Mouse (Mus musculus) embryonic stem cell, embryonic (primary cell): Measurements from ENCODE around the gene Tmem88.

Experiments
- CTCF ChIA-PET, 4 experiments: fragments of 300-600 bp in 2 of 4; fragments of 350-600 bp in 2 of 4; sonication (Branson Sonifier 250); formaldehyde crosslinking; loops; one replicate each; lab custom pipeline; 2022; ENCODE audit warnings: inconsistent platforms in 2 of 4; lab: Charles Lee
- POLR2A ChIA-PET, 4 experiments: fragments of 300-600 bp in 2 of 4; fragments of 350-600 bp in 2 of 4; sonication (Branson Sonifier 250); formaldehyde crosslinking; loops; one replicate each; lab custom pipeline; 2022; ENCODE audit warnings: antibody characterized with exemption in 4 of 4, inconsistent platforms in 1 of 4; lab: Charles Lee

Gene Tmem88

DNA sequence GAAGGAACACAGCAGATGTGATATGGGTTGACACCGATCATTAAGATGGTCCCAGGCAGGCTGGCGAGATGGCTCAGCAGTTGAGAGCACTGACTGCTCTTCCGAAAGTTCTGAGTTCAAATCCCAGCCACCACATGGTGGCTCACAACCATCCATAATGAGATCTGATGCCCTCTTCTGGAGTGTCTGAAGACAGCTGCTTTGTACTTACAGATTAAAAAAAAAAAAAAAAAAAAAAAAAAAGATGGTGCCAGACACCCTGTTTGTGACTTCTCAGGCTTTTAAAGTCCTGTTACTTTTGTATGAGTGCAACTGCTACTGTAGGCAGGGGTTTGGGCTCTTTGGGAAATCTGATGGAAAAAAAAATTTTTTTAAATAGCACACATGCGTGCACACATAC is 9.4 kb downstream of the Tmem88 start:
- CTCF ChIA-PET: interaction anchor here (0.6 to 1.6 kb wide), 7 partner anchors 15 to 665 kb away, joined by 3 to 9 read pairs (median 4); partner anchors contain the start of gene Asgr1 (in 1 of the 4)

DNA sequence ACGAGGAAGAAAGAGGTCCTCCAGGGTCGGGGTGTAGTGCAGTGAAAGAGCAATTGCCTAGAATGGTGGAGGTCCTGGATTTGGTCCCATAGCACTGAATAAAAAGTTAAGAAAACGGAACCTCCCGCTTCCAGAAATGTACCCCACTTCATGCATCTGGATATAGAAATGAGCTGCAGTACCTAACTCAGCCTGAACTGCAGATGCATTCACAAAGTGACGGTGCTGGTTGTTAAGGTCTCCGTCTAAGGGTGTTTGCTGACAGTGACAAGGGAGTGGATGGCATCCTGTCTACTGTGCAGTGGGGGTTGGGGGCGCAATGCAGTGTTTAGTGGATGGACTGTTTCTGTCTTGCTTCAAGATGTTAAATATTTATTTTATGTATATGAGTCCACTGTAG is 11.3 kb downstream of the Tmem88 start:
- ChIA-PET POLR2A (interaction anchor here in 1 of 4 experiments (1.3 to 1.4 kb wide), 3 partner anchors 9 to 40 kb away, joined by 3 to 5 read pairs (median 4); partner anchors contain the start of genes Cyb5d1 and Naa38), CTCF (interaction anchor here in 2 of 4 experiments (0.8 to 1.1 kb wide), 2 partner anchors 15 to 135 kb away, joined by 3 to 4 read pairs; no protein-coding TSS in a partner anchor)

More for the DNA sequence above, 9.4 kb downstream of the Tmem88 start:
- POLR2A ChIA-PET: no interaction called here

DNA sequence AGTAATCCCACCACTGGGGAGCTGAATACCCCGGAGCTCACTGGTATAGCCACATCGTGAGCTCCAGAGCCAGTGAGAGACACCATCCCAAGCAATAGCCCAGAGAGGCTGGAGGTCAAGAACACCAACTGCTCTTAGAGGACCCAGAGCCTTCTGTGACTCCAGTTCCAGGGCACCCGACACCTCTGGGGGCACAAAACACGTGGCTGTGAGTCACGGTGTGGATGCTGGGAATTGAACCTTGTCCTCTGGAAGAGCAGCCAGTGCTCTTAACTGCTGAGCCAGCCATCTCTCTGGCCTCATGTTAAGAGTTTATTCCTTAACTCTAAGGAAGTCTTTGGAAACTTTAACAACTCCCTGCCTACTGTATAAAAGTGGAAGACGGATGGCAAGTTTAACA is 13.1 kb downstream of the Tmem88 start:
- POLR2A ChIA-PET: interaction anchor here in 2 of 4 experiments (0.8 to 1.6 kb wide), 3 partner anchors 8 to 150 kb away, joined by 3 read pairs; partner anchors contain the start of gene Cyb5d1 (in 1 of the 2)
- CTCF ChIA-PET: no interaction called here

DNA sequence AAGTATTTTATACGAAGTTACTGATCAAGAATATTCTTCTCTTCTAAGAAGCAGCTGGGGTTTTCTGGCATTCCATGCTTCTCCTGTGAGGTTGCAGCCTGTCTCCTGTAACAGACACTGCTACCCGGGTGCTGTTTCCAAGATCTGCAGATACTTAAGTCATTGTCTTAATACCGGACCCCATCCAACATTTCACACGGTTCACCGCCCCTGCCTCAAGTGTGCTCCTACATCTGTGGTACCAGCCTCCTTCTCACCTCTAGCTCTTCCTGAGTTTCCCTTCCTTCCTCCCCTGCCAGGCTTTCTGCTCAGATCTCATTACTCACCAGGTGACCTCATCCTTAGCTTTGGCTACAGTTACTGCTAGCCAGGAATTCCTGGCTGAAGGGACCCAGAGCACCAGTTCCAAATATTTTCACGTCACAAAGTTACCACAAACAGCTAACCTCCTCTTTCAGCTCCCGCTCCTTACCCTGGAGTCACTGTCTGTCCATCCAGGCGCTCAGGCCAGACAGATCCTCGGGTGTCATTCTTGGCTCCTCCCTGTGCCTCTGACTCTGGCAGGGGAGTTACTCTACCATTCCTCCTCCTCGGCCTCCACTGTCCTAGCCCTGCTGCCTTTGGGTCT is 15.4 kb downstream of the Tmem88 start:
- ChIA-PET CTCF (interaction anchor here in 2 of 4 experiments (0.6 to 2.3 kb wide), 3 partner anchors 34 to 131 kb away, joined by 3 to 7 read pairs (median 6); no protein-coding TSS in a partner anchor), POLR2A (interaction anchor here in 3 of 4 experiments (0.5 to 1.9 kb wide), 7 partner anchors 13 to 259 kb away, joined by 3 to 8 read pairs (median 3); partner anchors contain the start of genes Cntrob (in 1 of the 3), Cyb5d1 (in 1 of the 3), Efnb3 (in 1 of the 3) and Trappc1 (in 1 of the 3))

DNA sequence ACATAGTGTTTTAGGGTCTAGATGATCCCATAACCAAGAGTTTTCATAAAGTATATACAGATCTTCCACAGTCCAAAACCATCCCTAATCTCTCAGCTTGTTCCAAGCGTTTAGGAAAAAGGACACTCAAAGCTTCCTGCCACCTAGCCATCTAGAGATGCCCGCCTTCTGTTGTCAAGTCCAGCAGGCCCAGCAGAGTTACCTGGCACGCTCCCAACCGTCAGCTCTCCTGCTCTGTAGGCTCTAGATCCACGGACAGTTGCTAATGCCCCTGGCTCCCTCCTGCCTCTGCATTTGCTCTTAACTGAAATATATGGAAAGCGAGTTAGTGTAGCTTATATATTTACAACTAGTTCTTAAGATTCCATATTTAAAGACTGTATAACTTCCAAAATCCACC is 16.7 kb downstream of the Tmem88 start:
- POLR2A ChIA-PET: interaction anchor here in 2 of 4 experiments (0.7 to 1.9 kb wide), 11 partner anchors 9 to 146 kb away, joined by 3 to 8 read pairs (median 4); partner anchors contain the start of genes Cyb5d1 (in 2 of the 2), Cntrob (in 1 of the 2), Naa38 (in 1 of the 2) and Trappc1 (in 1 of the 2)
- CTCF ChIA-PET: interaction anchor here in 1 of 4 experiments (0.7 to 2.3 kb wide), 2 partner anchors 110 to 112 kb away, joined by 3 to 6 read pairs; no protein-coding TSS in a partner anchor

DNA sequence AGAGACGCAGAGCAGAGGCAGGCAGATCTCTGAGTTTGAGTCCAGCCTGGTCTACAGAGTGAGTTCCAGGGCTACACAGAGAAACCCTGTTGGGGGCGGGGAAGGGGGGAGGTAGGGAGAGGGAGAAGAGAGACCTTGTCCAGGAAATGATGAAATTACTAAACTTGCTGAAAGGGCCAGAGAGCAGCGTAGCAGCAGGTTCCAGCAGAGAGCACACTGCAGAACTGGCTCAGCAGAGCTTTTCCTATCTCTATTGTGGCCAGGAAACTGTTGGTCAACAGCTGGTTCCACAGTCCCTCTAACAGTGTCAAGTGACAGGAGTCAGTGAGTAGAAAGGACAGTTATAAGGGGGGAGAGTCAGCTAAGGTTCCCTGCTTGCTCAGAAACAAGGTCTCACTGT is 18.4 kb downstream of the Tmem88 start:
- CTCF ChIA-PET: interaction anchor here in 2 of 4 experiments (0.5 to 0.8 kb wide), 4 partner anchors 17 to 130 kb away, joined by 3 read pairs; no protein-coding TSS in a partner anchor
- POLR2A ChIA-PET: interaction anchor here in 2 of 4 experiments (0.7 to 1.4 kb wide), 4 partner anchors 30 to 201 kb away, joined by 3 to 7 read pairs (median 4); partner anchors contain the start of gene Kcnab3 (in 1 of the 2)

DNA sequence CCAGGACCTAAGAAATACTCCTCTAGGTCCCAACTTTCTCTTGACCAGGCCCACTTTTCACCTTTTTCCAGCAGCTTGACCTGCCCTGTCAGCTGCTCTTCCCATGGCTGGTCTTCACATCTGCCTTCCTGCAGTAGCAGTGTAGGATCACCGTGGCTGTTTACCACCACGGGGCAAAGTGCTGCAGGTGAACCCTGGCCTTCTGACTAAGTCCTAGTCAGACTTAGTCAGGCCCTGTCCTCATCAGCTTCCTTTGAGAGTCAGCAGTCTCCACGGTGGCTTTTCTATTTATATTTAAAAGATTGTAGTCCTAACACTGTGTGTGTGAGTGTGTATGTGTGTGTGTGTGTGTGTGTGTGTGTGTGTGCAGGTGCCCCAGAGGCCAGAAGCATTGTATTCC is 20.3 kb downstream of the Tmem88 start:
- ChIA-PET CTCF (interaction anchor here in 3 of 4 experiments (0.6 to 1.2 kb wide), 5 partner anchors 97 to 348 kb away, joined by 3 read pairs; no protein-coding TSS in a partner anchor), POLR2A (interaction anchor here in 1 of 4 experiments (0.6 to 0.8 kb wide), 2 partner anchors 52 to 206 kb away, joined by 3 read pairs; partner anchors contain the start of gene Kcnab3)

DNA sequence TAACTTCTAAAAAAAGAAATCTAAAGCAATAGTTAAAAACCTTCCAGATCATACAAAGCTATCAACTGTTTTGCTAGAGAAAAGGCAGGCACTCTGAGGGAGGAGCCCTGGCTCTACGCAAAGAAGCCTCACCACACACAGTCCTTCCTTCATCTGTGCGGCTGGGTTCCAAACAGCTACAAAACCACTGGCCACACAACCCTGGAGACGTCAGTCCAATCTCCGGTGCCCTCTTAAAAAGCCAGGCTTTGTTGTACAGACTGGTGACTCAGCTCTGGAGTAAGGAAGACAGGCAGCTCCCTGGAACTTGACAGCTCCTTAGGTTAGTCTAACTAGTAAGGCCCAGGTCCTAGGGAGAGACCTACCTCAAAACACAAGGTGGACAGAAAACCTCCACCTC is 22.4 kb downstream of the Tmem88 start:
- POLR2A ChIA-PET: interaction anchor here in 3 of 4 experiments (0.5 to 1.4 kb wide), 4 partner anchors 9 to 220 kb away, joined by 3 to 6 read pairs (median 4); partner anchors contain the start of gene Kcnab3 (in 1 of the 3)
- CTCF ChIA-PET: interaction anchor here in 2 of 4 experiments (0.7 to 1.0 kb wide), 2 partner anchors 13 to 138 kb away, joined by 3 to 6 read pairs; no protein-coding TSS in a partner anchor

DNA sequence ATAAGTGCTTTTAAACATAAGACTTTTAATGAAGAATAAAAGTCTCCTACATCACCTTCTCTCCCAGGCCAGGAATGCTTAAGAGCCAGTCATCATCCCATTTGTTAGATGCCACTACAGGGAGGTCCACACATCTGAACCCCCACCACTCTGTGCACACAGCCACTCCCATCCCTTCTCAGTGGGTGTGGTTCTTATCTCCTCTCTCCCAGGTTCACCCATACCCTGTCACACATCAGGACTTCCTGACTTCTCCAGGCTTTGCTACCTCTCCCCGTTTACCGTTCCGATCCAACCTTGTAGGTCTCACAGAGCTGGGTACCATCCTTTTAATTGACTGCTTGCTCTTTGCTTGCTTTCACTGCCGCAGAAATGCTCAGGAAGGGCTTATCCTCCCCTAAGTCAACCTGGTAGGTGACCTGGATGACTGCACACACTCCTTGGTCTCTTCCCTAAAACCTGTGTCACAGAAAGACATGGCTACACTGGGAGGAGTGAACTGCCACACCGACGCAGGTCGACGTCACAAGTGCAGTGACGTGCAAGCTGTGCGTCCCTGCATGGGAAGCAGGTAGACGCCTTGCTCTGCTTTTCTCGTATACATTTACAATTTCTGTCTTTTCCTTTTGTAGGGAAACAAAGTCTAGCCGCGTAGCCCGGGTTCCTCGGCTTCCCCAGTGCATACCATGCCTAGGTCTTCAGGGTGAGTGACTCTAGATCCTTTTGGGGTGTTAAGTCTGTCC is 24.6 kb downstream of the Tmem88 start:
- CTCF ChIA-PET: interaction anchor here in 3 of 4 experiments (0.5 to 2.2 kb wide), 10 partner anchors 10 to 140 kb away, joined by 3 to 8 read pairs (median 5); partner anchors contain the start of genes Cyb5d1 (in 1 of the 3) and Naa38 (in 1 of the 3)
- POLR2A ChIA-PET: interaction anchor here in 3 of 4 experiments (0.8 to 1.8 kb wide), 11 partner anchors 10 to 116 kb away, joined by 3 to 6 read pairs (median 3); partner anchors contain the start of genes Cntrob (in 2 of the 3), Trappc1 (in 2 of the 3), Cyb5d1 (in 1 of the 3) and Naa38 (in 1 of the 3)

DNA sequence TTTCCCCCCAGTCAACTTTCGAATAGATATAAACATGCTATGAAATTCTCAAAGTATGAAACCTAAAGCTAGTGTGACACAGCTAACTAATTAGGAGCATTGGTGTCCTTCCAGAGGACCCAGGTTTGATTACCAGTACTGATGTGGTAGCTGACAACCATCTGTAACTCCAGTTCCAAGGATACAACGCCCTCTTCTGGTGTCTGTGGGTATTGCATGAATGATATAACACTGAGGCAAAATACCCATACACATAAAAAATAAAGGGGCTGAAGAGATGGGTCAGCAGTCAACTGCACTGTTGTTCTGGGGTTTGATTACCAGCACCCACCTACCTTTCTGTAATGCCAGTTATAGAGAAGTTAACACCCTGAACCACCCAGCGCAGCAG is 25.3 kb downstream of the Tmem88 start:
- ChIA-PET CTCF (interaction anchor here in 3 of 4 experiments (0.5 to 2.2 kb wide), 12 partner anchors 9 to 668 kb away, joined by 3 to 8 read pairs (median 4); partner anchors contain the start of genes Cyb5d1 (in 1 of the 3) and Naa38 (in 1 of the 3)), POLR2A (interaction anchor here in 2 of 4 experiments (0.7 to 1.8 kb wide), 12 partner anchors 8 to 116 kb away, joined by 3 to 6 read pairs (median 3); partner anchors contain the start of genes Cntrob (in 2 of the 2), Trappc1 (in 2 of the 2), Cyb5d1 (in 1 of the 2) and Kcnab3 (in 1 of the 2))

DNA sequence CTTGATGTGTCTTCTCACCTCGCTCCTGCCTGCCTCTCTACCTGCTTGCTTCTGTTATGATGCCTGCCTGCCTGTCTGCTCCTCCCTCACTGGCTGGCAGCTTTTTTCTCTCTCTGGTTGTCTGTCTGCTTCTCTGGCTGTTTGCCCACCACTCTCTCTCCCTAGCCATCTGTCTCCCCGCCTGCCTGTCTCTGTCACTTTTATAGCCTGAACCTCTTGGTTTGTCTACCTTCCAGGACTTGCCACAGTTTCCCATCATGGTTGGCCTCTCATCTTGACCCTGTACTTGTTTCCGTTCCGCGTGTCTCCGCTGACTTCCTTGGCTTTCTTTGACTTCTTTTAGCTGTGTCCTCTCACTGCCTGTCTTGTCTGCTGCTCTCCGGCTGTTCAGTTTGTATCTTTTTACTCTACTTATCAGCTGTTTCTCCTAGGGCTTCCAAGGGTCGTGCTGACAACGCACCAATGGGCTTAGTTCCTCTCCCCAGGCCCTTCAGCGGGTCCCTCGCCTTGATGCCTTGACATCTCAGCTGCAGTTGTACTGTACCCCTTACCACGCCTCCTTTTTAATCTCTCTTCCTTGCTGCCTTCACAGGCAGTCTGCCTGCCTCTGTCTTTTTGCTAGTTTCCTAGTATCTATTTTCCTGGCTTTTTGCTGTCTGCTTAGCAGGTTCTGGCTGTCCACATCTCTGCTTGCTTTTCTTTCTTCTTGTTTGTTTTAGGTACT is 25.8 kb downstream of the Tmem88 start:
- CTCF ChIA-PET: interaction anchor here in 3 of 4 experiments (0.5 to 2.2 kb wide), 14 partner anchors 8 to 667 kb away, joined by 3 to 8 read pairs (median 4); no protein-coding TSS in a partner anchor
- POLR2A ChIA-PET: interaction anchor here in 2 of 4 experiments (0.7 to 1.8 kb wide), 13 partner anchors 9 to 115 kb away, joined by 3 to 6 read pairs (median 3); partner anchors contain the start of genes Cntrob (in 2 of the 2), Trappc1 (in 2 of the 2), Cyb5d1 (in 1 of the 2) and Kcnab3 (in 1 of the 2)

DNA sequence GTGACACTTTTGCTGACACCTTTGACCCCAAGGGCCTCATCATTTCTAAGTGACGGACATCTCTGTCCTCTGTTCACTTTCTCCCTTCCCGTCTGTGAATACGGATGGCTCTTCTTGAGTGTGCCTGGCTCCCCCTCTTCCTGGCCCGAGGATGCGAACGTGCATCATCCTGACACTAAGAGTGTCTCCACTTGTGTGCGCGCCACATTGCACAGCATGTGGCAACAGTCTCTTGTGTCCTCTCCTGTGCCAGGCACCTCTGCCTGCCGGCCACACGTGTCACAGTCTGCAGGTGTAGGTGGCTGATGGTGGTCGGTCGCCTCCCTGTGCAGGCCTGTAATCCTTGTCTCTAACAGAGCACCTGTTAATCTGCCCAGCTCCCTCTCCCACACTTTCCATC is 26.4 kb downstream of the Tmem88 start:
- POLR2A ChIA-PET: interaction anchor here in 1 of 4 experiments (0.7 to 1.5 kb wide), 3 partner anchors 9 to 114 kb away, joined by 3 to 5 read pairs (median 4); no protein-coding TSS in a partner anchor
- CTCF ChIA-PET: interaction anchor here in 2 of 4 experiments (0.6 to 2.2 kb wide), 8 partner anchors 8 to 130 kb away, joined by 3 to 6 read pairs (median 5); no protein-coding TSS in a partner anchor

DNA sequence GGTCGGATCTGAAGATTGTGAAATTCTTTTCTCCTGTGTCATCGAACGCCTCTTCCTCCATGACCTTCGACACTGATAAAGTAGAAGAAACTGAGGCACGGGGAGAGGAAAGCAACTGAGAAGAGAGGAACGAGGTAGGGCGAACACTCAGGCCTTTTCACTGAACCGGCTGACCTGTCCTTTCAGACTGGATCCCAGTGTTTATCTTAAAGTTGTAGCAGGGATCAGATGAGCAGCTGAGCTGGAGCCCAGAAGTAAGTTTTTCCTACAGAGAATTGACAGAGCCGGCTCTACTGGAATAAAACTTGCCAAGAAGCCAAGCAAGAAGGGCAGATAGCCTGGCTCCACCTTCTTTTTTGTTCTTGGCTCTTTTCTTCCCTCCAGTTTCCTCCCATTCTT is 27.2 kb downstream of the Tmem88 start:
- POLR2A ChIA-PET: interaction anchor here in 1 of 4 experiments (1.0 to 1.1 kb wide), 2 partner anchors 30 to 45 kb away, joined by 3 to 6 read pairs; partner anchors contain the start of gene Kcnab3
- CTCF ChIA-PET: interaction anchor here in 1 of 4 experiments (0.7 kb wide), 1 partner anchor 96 kb away, joined by 9 read pairs; no protein-coding TSS in a partner anchor

DNA sequence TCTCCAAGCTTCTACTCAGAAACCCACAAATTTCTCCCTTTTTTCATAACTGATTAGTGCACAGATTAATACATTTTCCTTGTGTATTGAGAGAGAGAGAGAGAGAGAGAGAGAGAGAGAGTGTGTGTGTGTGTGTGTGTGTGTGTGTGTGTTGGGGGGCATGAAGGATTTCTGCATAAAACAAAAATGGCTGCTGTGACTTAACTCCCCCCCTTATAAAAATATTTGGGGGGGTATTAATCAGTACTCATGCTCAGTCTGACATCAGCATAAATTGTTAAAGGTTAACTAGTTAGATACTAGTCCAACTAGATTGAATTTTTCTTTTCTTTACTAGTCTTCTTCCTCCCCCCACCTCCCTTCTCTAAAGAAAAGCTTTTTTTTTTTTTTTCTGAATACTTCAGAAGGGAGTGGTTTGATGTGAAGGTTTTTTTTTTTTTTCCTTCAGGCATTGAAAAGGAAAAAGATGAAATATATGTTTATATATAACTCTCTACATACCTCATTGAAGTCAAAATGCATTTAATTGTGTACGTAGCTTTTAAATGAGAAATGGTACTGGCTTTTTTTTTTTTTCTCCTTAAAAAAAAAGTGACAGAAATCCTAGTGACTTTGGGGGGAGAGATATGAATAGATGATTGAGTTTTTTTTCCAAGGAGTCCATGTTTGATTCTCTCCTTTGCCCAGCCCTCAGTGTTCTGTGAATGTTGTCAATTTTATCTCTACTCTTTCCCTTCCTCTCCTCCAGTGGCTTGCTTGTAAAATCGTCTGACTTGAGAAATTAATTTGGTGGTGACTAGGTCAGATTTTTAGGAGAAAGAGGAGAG is 27.8 kb downstream of the Tmem88 start:
- ChIA-PET CTCF (interaction anchor here in 3 of 4 experiments (0.6 to 0.7 kb wide), 4 partner anchors 71 to 384 kb away, joined by 3 to 12 read pairs (median 6); no protein-coding TSS in a partner anchor), POLR2A (interaction anchor here (0.5 to 1.2 kb wide), 13 partner anchors 10 to 679 kb away, joined by 3 to 6 read pairs (median 3); partner anchors contain the start of genes Cntrob (in 1 of the 4), Cyb5d1 (in 1 of the 4), Kcnab3 (in 1 of the 4) and Trappc1 (in 1 of the 4))
